Mouse (Mus musculus) heart, embryonic 16.5 days (tissue): ENCODE measurements around the gene Fam122a. TPM values are rescaled to one million over a fixed set of nuclear protein-coding genes. Genes with fewer than 3 reads are reported as not detected.

Experiments
- ATAC-seq: fragments of 200-750 bp; cut with Nextera tagmentation; replicated peaks from 2 replicates; pipeline ENCODE4 v1.8.0; 2017; ENCODE audit warnings: moderate number of reproducible peaks; ENCODE audit not compliant: insufficient read depth, low FRiP score; ENCODE audit errors: extremely low read depth
- H3K27ac ChIP-seq: fragments of 300-500 bp; sonication (generic); 2 replicates; pipeline ENCODE4 v1.5.1; 2014; ENCODE audit warnings: mild to moderate bottlenecking, low read length, control low read depth, moderate library complexity
- H3K27me3 ChIP-seq: fragments of 300-500 bp; sonication (generic); 2 replicates; pipeline ENCODE4 v1.6.1; 2014; ENCODE audit warnings: low read length, mixed read lengths; ENCODE audit not compliant: control insufficient read depth, insufficient read depth
- H3K36me3 ChIP-seq: fragments of 300-500 bp; sonication (generic); 2 replicates; pipeline ENCODE4 v1.6.1; 2014; ENCODE audit not compliant: control insufficient read depth, insufficient read depth
- H3K4me1 ChIP-seq: fragments of 300-500 bp; sonication (generic); 2 replicates; pipeline ENCODE4 v1.6.1; 2014; ENCODE audit warnings: low read length, mixed read lengths; ENCODE audit not compliant: control insufficient read depth, insufficient read depth
- H3K4me2 ChIP-seq: fragments of 300-500 bp; sonication (generic); 2 replicates; pipeline ENCODE4 v1.6.1; 2014; ENCODE audit warnings: low read depth, mild to moderate bottlenecking, control low read depth, low read length
- H3K4me3 ChIP-seq: fragments of 300-500 bp; sonication (generic); 2 replicates; pipeline ENCODE4 v1.5.1; 2014; ENCODE audit warnings: mild to moderate bottlenecking, control low read depth, low read length
- H3K9ac ChIP-seq: fragments of 300-500 bp; sonication (generic); 2 replicates; pipeline ENCODE4 v1.6.1; 2014; ENCODE audit warnings: low read length, control low read depth
- H3K9me3 ChIP-seq: fragments of 300-500 bp; sonication (generic); replicated peaks from 2 replicates; pipeline ENCODE4 v1.6.1; 2016; ENCODE audit warnings: low read length; ENCODE audit not compliant: control insufficient read depth
- WGBS: fragments of 180-500 bp; shearing (Covaris S2); extraction: QIAGEN DNeasy Blood & Tissue Kit; methylation state at CpG from one replicate; pipeline ENCODE4 v1.1.7; 2014; 5-methylcytosine and 5-hydroxymethylcytosine counted together
- polyA plus RNA-seq: library from polyadenylated mRNA; unstranded; fragments of >200 nt; fragmentation: Nextera tagmentation; extraction: Ambion mirVana; gene quantifications from 2 replicates; pipeline ENCODE4 v1.2.1, GENCODE M21; 2015

Gene Fam122a
- polyA plus RNA-seq, result 40.2 and 43.4 TPM in 2 replicates

DNA sequence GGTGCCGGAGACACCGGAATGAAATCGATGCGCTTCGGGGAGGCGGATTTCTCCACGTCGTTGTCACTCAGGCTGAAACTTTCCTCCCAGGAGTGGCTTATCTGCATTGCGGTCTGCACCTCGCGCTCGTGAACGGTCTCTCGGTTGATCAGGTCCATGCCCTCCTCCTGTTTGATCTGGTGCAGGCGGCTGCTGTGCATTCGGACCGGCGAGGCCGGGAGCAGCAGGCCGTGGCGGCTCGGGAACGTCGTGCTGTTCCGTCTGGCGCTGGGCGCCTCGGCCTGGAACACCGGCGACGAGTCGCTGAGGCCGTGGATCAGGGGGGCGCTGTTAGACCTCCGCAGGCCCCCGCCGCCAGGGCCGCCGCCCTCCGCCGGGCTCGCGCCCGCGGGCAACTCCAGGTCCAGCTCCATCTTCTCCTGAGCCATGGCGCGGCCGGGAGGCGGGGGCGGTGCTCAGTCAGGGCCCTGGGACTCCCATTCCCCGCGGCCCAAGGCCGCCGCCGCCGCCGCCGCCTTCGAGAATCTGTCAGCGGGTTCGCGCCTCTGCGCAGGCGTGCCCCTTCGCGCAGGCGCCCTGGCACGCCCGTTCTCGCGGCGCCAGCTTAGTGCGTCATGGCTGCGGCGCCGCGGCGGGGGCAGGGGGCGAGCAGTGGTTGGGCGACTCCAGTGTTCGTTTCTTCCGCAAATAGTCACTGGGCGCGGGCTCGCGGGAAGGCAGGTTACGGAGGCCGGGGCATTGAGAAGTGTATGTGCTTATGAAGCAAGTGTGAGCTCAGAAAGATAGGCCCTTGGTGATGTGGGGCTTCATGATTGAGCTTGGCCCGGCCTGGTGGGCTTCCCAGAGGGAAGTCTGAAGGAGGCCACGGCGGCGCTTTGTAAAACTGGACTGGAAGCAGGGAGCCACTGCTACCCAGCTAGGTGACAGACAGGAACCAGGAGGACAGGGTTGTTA, at the start of gene Fam122a:
TSS of gene Fam122a (minus strand) at position 428 of the 954 bp plus-strand sequence.
- Histone ChIP-seq H3K27me3 (no peaks in the 10 kb centered on the region), H3K4me1 (peaks cover 13% of the 10 kb centered on the region), H3K4me2 (peak within 1 kb of the TSS; percentile 92), H3K4me3 (peak within 1 kb of the TSS; percentile 93), H3K9me3 (no peaks in the 10 kb centered on the region), H3K36me3 (0 out of 2 replicates have a peak, but pooled peaks cover 5% of the 10 kb centered on the region), H3K9ac (peak within 1 kb of the TSS; percentile 97), H3K27ac (peak within 1 kb of the TSS; percentile 96)
- peak; percentile 93 for ATAC-seq
- WGBS, result under 1% methylated on average over 92 of the region's 92 CpGs

GRCm38 (mm10) chr19:24523476-24524313, 46.5 kb upstream of the Fam122a start:
- no peak for ATAC-seq
- Histone ChIP-seq H3K27ac (no peak overlapping the region), H3K4me2 (no peak overlapping the region), H3K4me3 (no peak overlapping the region), H3K9ac (no peak overlapping the region), H3K36me3 (no peaks in the 10 kb centered on the region), H3K4me1 (peaks cover 41% of the 10 kb centered on the region), H3K27me3 (no peaks in the 10 kb centered on the region), H3K9me3 (no peaks in the 10 kb centered on the region)
- 84% methylated on average over 15 of the region's 15 CpGs for WGBS

DNA sequence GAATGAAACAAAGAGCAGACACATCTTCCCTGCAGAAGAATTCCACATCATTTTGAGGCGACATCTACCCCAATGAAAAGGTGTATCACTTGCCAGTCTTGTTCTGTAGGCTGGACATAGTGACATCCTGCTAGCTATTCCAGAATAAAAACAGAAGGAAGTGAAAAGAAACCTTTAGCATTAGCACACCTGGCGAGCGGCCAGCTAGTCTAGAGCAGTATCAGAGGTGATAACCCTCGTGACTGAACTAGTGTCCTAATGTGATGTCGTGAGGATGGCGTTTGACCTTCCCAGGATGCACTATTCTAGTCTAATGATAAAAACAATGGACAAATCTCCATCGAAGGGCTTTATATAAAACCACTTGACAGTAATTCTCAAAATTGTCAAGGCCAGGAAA, 44.8 kb upstream of the Fam122a start:
- no peak overlapping the region for H3K4me3 ChIP-seq
- WGBS, result 44% methylated on average over 7 of the region's 7 CpGs
- no peaks in the 10 kb centered on the region for H3K27me3 ChIP-seq
- H3K9ac ChIP-seq, result no peak overlapping the region
- no peak for ATAC-seq
- H3K4me2 ChIP-seq, result no peak overlapping the region
- H3K36me3 ChIP-seq, result no peaks in the 10 kb centered on the region
- no peaks in the 10 kb centered on the region for H3K9me3 ChIP-seq
- no peak overlapping the region for H3K27ac ChIP-seq
- peaks cover 30% of the 10 kb centered on the region for H3K4me1 ChIP-seq

DNA sequence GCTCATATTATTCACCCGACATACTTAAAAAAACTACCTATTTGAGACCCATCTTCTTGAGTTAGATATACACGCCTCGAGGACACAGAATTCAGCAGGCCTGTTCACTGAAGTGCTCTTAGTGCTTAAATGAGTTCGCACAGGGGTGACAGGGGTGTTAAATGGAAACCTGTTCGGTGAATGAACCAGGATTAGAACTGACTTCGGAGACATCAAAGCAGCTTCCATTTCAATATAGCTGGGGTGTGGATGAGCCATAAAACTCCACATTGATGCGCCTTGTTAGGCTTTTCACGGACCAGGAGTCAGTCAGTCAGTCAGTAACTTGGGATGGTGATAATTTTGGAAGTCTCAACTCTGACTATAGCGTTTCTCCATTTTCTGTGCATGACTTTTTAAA, 44.0 kb upstream of the Fam122a start:
- ATAC-seq, result no peak
- Histone ChIP-seq H3K27ac (no peak overlapping the region; the same call in 1 of the 2 replicates), H3K36me3 (no peaks in the 10 kb centered on the region), H3K9me3 (no peaks in the 10 kb centered on the region), H3K4me2 (no peak overlapping the region), H3K4me1 (peaks cover 27% of the 10 kb centered on the region), H3K9ac (no peak overlapping the region), H3K27me3 (no peaks in the 10 kb centered on the region), H3K4me3 (no peak overlapping the region)
- whole genome bisulfite sequencing, result 71% methylated on average over 9 of the region's 9 CpGs

DNA sequence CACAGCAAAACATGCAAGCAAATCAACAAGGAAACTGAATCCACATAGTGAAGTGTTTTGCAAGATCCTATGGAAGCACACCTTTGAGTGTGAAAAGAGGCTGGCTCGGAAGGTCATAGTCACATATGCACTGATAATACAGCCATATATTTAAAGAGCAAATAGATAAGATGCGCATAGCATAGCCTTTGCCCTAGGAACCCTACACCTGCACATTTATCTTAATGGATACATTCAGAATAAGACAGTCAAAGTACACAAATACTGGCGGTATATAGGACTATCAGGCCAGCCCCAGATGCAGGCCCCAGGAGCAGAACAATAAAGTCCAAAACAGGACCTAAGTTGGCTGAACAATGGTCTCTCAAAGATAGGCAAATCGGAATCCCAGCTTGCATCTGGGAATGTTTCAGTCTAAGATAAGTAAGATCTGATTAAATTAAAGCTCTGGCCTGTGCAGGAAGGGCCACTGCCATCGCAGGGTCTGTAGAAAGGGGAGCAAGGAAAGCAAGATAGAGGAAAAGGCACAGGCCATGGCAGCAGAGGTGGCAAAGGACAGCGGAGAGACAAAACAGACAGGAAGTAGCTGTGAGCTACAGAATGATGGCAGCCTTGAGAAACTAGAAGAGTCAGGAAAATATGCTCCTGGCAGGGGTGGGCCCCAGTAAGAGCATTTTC, 42.7 kb upstream of the Fam122a start:
- Histone ChIP-seq H3K36me3 (no peaks in the 10 kb centered on the region), H3K9me3 (no peaks in the 10 kb centered on the region), H3K27ac (no peak overlapping the region), H3K4me1 (peaks cover 29% of the 10 kb centered on the region), H3K4me2 (no peak overlapping the region), H3K9ac (no peak overlapping the region), H3K4me3 (no peak overlapping the region), H3K27me3 (no peaks in the 10 kb centered on the region)
- no peak for ATAC-seq
- WGBS, result 72% methylated on average over 6 of the region's 6 CpGs

- H3K4me3 ChIP-seq, result no peak overlapping the region
- ATAC-seq, result no peak
- H3K27ac ChIP-seq, result no peak overlapping the region
- H3K9ac ChIP-seq, result no peak overlapping the region
- no peaks in the 10 kb centered on the region for H3K9me3 ChIP-seq
- H3K4me1 ChIP-seq, result peaks cover 31% of the 10 kb centered on the region
- H3K4me2 ChIP-seq, result no peak overlapping the region
- H3K36me3 ChIP-seq, result no peaks in the 10 kb centered on the region
- no peaks in the 10 kb centered on the region for H3K27me3 ChIP-seq
Observed at GRCm38 (mm10) chr19:24518384-24518783, 41.2 kb upstream of the Fam122a start.

DNA sequence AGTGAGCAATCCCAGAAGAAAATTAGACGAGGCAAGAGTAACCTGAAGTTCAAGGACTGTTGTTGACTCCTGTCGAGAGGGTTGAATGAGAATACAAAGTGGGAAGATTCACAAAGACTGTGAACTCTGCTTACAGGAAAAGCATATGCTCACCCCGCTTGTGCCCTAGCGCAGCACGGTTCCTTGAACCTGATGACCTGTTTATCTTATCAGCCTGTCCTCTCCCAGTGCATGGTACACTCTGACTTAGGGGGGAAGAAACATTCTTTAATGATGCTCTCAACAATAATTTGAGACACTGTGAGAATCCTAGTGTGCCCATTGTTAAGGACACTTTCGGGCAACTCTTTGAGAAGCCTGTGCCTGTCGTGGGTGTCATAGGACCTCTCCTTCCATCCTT, 39.9 kb upstream of the Fam122a start:
- WGBS, result 39% methylated on average over 7 of the region's 7 CpGs
- Histone ChIP-seq H3K9ac (no peak overlapping the region), H3K27ac (no peak overlapping the region)

GRCm38 (mm10) chr19:24515941-24516340, 38.8 kb upstream of the Fam122a start:
- Histone ChIP-seq H3K27ac (no peak overlapping the region), H3K9me3 (no peaks in the 10 kb centered on the region), H3K9ac (no peak overlapping the region), H3K4me2 (no peak overlapping the region), H3K4me1 (peaks cover 37% of the 10 kb centered on the region), H3K27me3 (no peaks in the 10 kb centered on the region), H3K4me3 (no peak overlapping the region), H3K36me3 (no peaks in the 10 kb centered on the region)
- WGBS, result 90% methylated on average over 3 of the region's 3 CpGs
- ATAC-seq, result no peak

More for the DNA sequence above, 39.9 kb upstream of the Fam122a start:
- no peak for ATAC-seq
- Histone ChIP-seq H3K36me3 (no peaks in the 10 kb centered on the region), H3K27me3 (no peaks in the 10 kb centered on the region), H3K9me3 (no peaks in the 10 kb centered on the region), H3K4me2 (no peak overlapping the region), H3K4me3 (no peak overlapping the region), H3K4me1 (peaks cover 35% of the 10 kb centered on the region)
